Mouse (Mus musculus) intestine, embryonic 16.5 days (tissue): ENCODE measurements around the gene Gm28635. TPM values are rescaled to one million over a fixed set of nuclear protein-coding genes. Genes with fewer than 3 reads are reported as not detected.
A peak's percentile ranks its signal among the peaks of the same experiment; 100 is the strongest.

Experiments used
- ATAC-seq: fragments of 200-750 bp; cut with Nextera tagmentation; 2 replicates; pipeline ENCODE4 v1.8.0; 2017; ENCODE audit warnings: moderate TSS enrichment, moderate library complexity
- H3K27ac ChIP-seq: fragments of 300-500 bp; sonication (generic); 2 replicates; pipeline ENCODE4 v1.5.1; 2014; ENCODE audit warnings: mild to moderate bottlenecking, low read length
- H3K27me3 ChIP-seq: fragments of 300-500 bp; sonication (generic); replicated peaks from 2 replicates; pipeline ENCODE4 v1.6.1; 2014; ENCODE audit warnings: low read length, control low read depth, mixed read lengths; ENCODE audit not compliant: control insufficient read depth, insufficient read depth
- H3K36me3 ChIP-seq: fragments of 300-500 bp; sonication (generic); 2 replicates; pipeline ENCODE4 v1.6.1; 2014; ENCODE audit warnings: low read length, control low read depth; ENCODE audit not compliant: control insufficient read depth, insufficient read depth
- H3K4me1 ChIP-seq: fragments of 300-500 bp; sonication (generic); 2 replicates; pipeline ENCODE4 v1.6.1; 2014; ENCODE audit warnings: low read length, control low read depth, mixed read lengths; ENCODE audit not compliant: control insufficient read depth, insufficient read depth
- H3K4me2 ChIP-seq: fragments of 300-500 bp; sonication (generic); 2 replicates; pipeline ENCODE4 v1.6.1; 2014; ENCODE audit warnings: low read depth, low read length, control low read depth
- H3K4me3 ChIP-seq: fragments of 300-500 bp; sonication (generic); 2 replicates; pipeline ENCODE4 v1.5.1; 2014; ENCODE audit warnings: mild to moderate bottlenecking, low read length
- H3K9ac ChIP-seq: fragments of 300-500 bp; sonication (generic); 2 replicates; pipeline ENCODE4 v1.6.1; 2014; ENCODE audit warnings: low read depth, low read length
- H3K9me3 ChIP-seq: fragments of 300-500 bp; sonication (generic); 2 replicates; pipeline ENCODE4 v1.6.1; 2016; ENCODE audit warnings: low read length, control low read depth; ENCODE audit not compliant: control insufficient read depth
- WGBS: fragments of 180-500 bp; shearing (Covaris S2); extraction: QIAGEN DNeasy Blood & Tissue Kit; methylation state at CpG from one replicate; pipeline ENCODE4 v1.1.7; 2014; 5-methylcytosine and 5-hydroxymethylcytosine counted together
- polyA plus RNA-seq: library from polyadenylated mRNA; unstranded; fragments of >200 nt; fragmentation: Nextera tagmentation; extraction: Ambion mirVana; gene quantifications from 2 replicates; pipeline ENCODE4 v1.2.1, GENCODE M21; 2015

Gm28635 gene
- polyA plus RNA-seq, 1 experiment from 2014 or later: not detected

- H3K4me2 ChIP-seq: peak overlapping the region; percentile 71
- H3K4me1 ChIP-seq: peaks cover 8% of the 10 kb centered on the region
- no peaks in the 10 kb centered on the region for H3K9me3 ChIP-seq
- 2% methylated on average over 39 of the region's 39 CpGs for WGBS
- H3K9ac ChIP-seq: peak overlapping the region; percentile 98
- peak; percentile 83 for ATAC-seq
- H3K27ac ChIP-seq: peak overlapping the region; percentile 92
- no peaks in the 10 kb centered on the region for H3K36me3 ChIP-seq
- H3K27me3 ChIP-seq: no peaks in the 10 kb centered on the region
- H3K4me3 ChIP-seq: peak overlapping the region; percentile 97
Observed at GRCm38 (mm10) chr2:84669828-84670568, 7.8 kb downstream of the Gm28635 start.

GRCm38 (mm10) chr2:84666081-84666480, 11.8 kb downstream of the Gm28635 start:
- Histone ChIP-seq H3K27me3 (no peaks in the 10 kb centered on the region), H3K4me3 (no peak overlapping the region), H3K27ac (no peak overlapping the region), H3K4me2 (no peak overlapping the region), H3K9me3 (no peaks in the 10 kb centered on the region), H3K9ac (no peak overlapping the region), H3K4me1 (peaks cover 8% of the 10 kb centered on the region), H3K36me3 (no peaks in the 10 kb centered on the region)
- 50% methylated on average over 12 of the region's 12 CpGs for WGBS
- ATAC-seq: no peak

DNA sequence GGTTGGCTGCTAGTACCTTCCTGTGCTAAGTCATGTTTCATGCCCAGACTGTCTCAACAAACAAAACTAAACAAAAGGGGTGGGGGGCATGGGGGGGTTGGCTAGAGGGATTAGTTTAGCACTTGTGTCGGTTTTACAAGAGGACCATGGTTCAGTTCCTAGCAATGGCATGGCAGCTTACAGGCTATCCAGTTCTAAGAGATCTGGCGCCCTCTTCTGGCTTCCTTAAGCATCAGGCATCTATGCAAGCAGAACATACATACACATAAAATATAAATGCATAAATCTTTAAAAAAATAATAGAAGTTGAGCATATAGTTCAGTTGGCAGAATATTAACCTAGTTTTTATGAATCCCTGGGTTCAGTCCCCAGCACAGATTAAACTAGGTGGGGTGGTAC, 15.0 kb downstream of the Gm28635 start:
- no peak overlapping the region for H3K4me3 ChIP-seq
- 33% methylated on average over 2 of the region's 2 CpGs for WGBS
- no peak for ATAC-seq
- no peak overlapping the region for H3K27ac ChIP-seq
- H3K9ac ChIP-seq: no peak overlapping the region
- H3K4me1 ChIP-seq: no peaks in the 10 kb centered on the region
- H3K27me3 ChIP-seq: no peaks in the 10 kb centered on the region
- H3K9me3 ChIP-seq: no peaks in the 10 kb centered on the region
- H3K4me2 ChIP-seq: no peak overlapping the region
- no peaks in the 10 kb centered on the region for H3K36me3 ChIP-seq

GRCm38 (mm10) chr2:84660253-84660652, 17.6 kb downstream of the Gm28635 start:
- peak; percentile 68 for ATAC-seq
- Histone ChIP-seq H3K36me3 (no peaks in the 10 kb centered on the region), H3K4me2 (no peak overlapping the region), H3K27ac (no peak overlapping the region), H3K4me1 (no peaks in the 10 kb centered on the region), H3K27me3 (no peaks in the 10 kb centered on the region), H3K9me3 (no peaks in the 10 kb centered on the region), H3K9ac (no peak overlapping the region), H3K4me3 (no peak overlapping the region)
- WGBS: 52% methylated on average over 3 of the region's 3 CpGs

DNA sequence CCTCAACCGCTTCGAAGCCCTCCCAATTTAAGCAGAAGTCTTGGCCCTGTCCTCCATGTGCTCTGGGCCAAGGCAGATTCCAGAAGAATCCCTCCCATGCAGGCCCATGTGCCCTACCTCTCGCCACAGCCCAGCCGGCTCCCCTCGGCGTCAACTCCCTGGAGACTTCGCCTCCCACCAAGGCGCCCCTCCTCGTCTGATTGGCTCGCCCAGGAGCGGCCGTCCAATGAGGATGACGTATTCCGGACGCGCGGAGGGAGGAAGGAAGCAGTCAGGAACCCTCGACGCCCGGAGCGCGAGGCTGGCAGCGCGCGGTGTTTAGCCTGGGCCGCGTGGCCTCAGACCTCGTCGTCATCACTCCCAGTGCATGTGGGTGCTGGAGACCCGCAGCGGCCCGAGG, 19.0 kb downstream of the Gm28635 start, which contains the start of gene Btbd18:
Gene Btbd18 (plus strand): TSS at position 274 of the 400 bp plus-strand sequence.
- H3K4me1 ChIP-seq: no peaks in the 10 kb centered on the region
- no peak for ATAC-seq
- no peak within 1 kb of the TSS for H3K4me2 ChIP-seq
- no peak within 1 kb of the TSS for H3K9ac ChIP-seq
- H3K36me3 ChIP-seq: no peaks in the 10 kb centered on the region
- no peaks in the 10 kb centered on the region for H3K27me3 ChIP-seq
- H3K27ac ChIP-seq: no peak within 1 kb of the TSS
- H3K4me3 ChIP-seq: no peak within 1 kb of the TSS
- H3K9me3 ChIP-seq: no peaks in the 10 kb centered on the region
- WGBS: 94% methylated on average over 32 of the region's 32 CpGs

DNA sequence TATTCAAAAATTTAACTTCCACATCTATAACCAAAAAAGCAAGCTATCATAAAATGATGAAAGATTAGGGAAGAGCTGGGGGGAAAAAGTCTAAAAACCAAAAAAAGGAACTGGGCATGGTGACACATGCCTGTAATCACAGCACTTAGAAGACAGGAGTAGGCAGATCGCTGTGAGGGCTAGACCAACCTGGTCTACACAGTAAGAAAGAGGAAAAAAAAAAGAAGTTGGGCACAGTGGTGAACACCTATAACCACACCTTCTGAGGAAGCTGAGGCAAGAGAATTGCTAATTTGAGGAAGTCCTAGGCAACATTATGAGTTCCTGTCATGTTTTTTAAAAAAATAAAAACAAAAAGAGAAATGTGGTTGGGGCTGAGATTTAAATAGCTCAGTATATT, 22.0 kb downstream of the Gm28635 start:
- no peak for ATAC-seq
- Histone ChIP-seq H3K9ac (no peak overlapping the region), H3K27ac (no peak overlapping the region), H3K4me3 (no peak overlapping the region), H3K27me3 (no peaks in the 10 kb centered on the region), H3K9me3 (no peaks in the 10 kb centered on the region), H3K4me2 (no peak overlapping the region), H3K4me1 (no peaks in the 10 kb centered on the region), H3K36me3 (no peaks in the 10 kb centered on the region)
- 69% methylated on average over 1 of the region's 1 CpGs for WGBS

DNA sequence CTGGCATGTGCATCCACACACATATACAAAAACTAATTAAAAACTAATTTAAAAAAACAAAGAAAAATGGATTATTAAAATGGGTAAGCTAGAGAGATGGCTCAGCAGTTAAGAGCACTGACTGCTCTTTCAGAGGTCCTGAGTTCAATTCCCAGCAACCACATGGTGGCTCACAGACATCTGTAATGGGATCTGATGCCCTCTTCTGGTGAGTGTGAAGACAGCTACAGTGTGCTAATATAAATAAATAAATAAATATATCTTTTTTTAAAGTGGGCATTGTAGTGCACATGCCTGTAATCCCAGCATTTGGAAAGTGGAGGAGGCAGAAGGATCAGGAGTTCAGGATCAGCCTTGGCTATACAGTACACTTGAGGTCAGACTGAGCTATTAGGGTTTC, 24.5 kb downstream of the Gm28635 start:
- no peak overlapping the region for H3K27ac ChIP-seq
- H3K4me3 ChIP-seq: no peak overlapping the region
- H3K27me3 ChIP-seq: no peaks in the 10 kb centered on the region
- no peak overlapping the region for H3K4me2 ChIP-seq
- no peaks in the 10 kb centered on the region for H3K9me3 ChIP-seq
- H3K9ac ChIP-seq: no peak overlapping the region
- H3K4me1 ChIP-seq: no peaks in the 10 kb centered on the region
- no peaks in the 10 kb centered on the region for H3K36me3 ChIP-seq
- no peak for ATAC-seq

DNA sequence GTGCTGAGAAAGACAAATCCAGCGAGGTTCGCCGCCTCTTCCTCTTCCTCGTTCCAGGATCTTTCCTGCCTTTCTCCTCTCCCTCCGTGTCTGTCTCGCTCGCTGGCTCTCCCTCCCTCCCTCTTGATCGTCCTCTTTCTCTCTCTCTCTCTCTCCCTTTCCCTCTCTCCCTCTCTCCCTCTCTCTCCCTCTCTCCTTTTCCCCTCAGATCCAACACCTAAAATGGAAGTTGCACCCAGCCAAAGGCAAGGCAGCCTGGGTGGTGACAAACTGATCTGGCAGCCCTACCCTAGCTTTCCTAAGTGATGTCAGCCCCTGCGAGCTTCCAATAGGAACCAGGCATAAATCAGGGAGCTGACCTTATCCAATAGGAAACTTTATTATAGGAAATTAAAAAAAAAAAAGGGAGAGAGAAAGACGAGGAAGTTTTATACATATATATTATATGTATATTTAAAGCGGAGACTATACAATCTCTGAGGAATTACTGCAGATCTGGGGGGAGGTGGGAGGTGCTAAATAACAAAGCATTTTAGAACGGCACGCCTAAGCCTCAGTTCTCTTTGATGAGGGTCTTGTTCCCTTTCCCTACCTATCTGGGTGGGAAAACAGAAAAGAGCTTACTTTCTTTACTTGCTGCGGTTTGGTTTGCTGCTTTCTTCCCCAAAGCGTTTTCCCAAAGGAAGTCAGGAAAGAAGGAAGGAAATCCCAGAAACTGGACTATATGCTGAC, 27.2 kb downstream of the Gm28635 start, which contains the start of gene Ctnnd1:
Gene Ctnnd1 (minus strand): TSS at position 302 of the 732 bp plus-strand sequence.
- Histone ChIP-seq H3K4me1 (0 out of 2 replicates have a peak, but pooled peaks cover 12% of the 10 kb centered on the region), H3K27ac (peak within 1 kb of the TSS; percentile 97), H3K27me3 (no peaks in the 10 kb centered on the region), H3K4me2 (peak within 1 kb of the TSS; percentile 61), H3K4me3 (peak within 1 kb of the TSS; percentile 69), H3K9me3 (no peaks in the 10 kb centered on the region), H3K36me3 (no peaks in the 10 kb centered on the region), H3K9ac (peak within 1 kb of the TSS; percentile 82)
- under 1% methylated on average over 15 of the region's 15 CpGs for WGBS
- ATAC-seq: peak; percentile 98

GRCm38 (mm10) chr2:84649674-84650073, 28.2 kb downstream of the Gm28635 start:
- peak overlapping the region; percentile 80 for H3K9ac ChIP-seq
- H3K4me1 ChIP-seq: 0 out of 2 replicates have a peak, but pooled peaks cover 12% of the 10 kb centered on the region
- peak overlapping the region; percentile 52 for H3K4me2 ChIP-seq
- H3K4me3 ChIP-seq: peak overlapping the region; percentile 69
- WGBS: 0% methylated on average over 10 of the region's 10 CpGs
- H3K9me3 ChIP-seq: no peaks in the 10 kb centered on the region
- H3K36me3 ChIP-seq: no peaks in the 10 kb centered on the region
- H3K27me3 ChIP-seq: no peaks in the 10 kb centered on the region
- peak overlapping the region; percentile 90 for H3K27ac ChIP-seq
- ATAC-seq: peak; percentile 51; the same call in 1 of the 2 replicates
